Mouse (Mus musculus): ENCODE data around the gene Dpagt1.

DNA sequence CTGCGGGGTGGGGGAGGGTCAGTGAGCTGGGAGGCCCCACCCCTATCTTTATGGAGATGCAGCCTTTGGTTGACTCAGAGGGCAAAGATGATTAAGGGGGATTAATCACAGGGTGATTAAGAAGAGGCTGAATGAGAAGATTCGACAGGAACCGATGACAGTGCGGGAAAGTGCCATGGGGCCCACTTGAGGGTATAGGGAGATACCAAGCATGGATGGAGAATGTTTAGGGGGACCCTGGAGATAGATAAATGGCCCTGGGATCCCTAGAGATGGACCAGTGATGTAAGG, 11.6 kb upstream of the Dpagt1 start:
- TF ChIP-seq CTCF (IDR thresholded peaks at IDR 0.05; ENCODE audit: extremely low read depth, insufficient read depth, insufficient read length, insufficient replicate concordance) = no peak
- TF ChIP-seq POLR2A (IDR thresholded peaks at IDR 0.05; ENCODE audit: low read depth, low read length) = no peak
